Mouse (Mus musculus) activated CD4-positive, CD25-positive, alpha-beta regulatory T cell, adult 4 months (primary cell): ENCODE data around the gene Pkp1. TPM values are rescaled to one million over a fixed set of nuclear protein-coding genes. Genes with fewer than 3 reads are reported as not detected.

Source experiments
- polyA plus RNA-seq, 2 experiments: library from polyadenylated mRNA; unstranded; fragments of 100-300 nt; shearing (Covaris generic); gene quantifications; one replicate each; pipeline ENCODE4 v1.2.1; 2017

Gene Pkp1
- polyA plus RNA-seq, 2 experiments from 2014 or later: not detected

Other genes starting within 250 kb of the Pkp1 start
- gene Csrp1, start 199.1 kb downstream of the Pkp1 start, polyA plus RNA-seq: 10 to 100 TPM; 14.5 to 35.2 TPM
- gene Phlda3, start 153.1 kb downstream of the Pkp1 start, polyA plus RNA-seq: 1 to 10 TPM; 1.9 to 3.8 TPM
- gene Tnni1, start 139.8 kb downstream of the Pkp1 start, polyA plus RNA-seq: not detected
- 10 to 100 TPM in 1 of 2 experiments, 1 to 10 TPM in 1; 7.8 to 12.4 TPM for gene Lad1, start 100.6 kb downstream of the Pkp1 start, polyA plus RNA-seq
- gene Tnnt2, start 82.9 kb downstream of the Pkp1 start, polyA plus RNA-seq: under 1 TPM; 0.46 to 0.83 TPM
- not detected for gene Igfn1, start 87.1 kb upstream of the Pkp1 start, polyA plus RNA-seq
- gene Tmem9, start 88.9 kb upstream of the Pkp1 start, polyA plus RNA-seq: 10 to 100 TPM; 21.4 to 27.0 TPM
- not detected for gene Ascl5, start 131.6 kb upstream of the Pkp1 start, polyA plus RNA-seq
- gene Cacna1s, start 133.5 kb upstream of the Pkp1 start, polyA plus RNA-seq: 1 to 10 TPM; 2.4 to 2.9 TPM
- gene Kif21b, start 212.2 kb upstream of the Pkp1 start, polyA plus RNA-seq: 10 to 100 TPM; 26.6 to 31.2 TPM